Mouse (Mus musculus) limb, embryonic 12.5 days (tissue): ENCODE measurements around the gene Ubr3. TPM values are rescaled to one million over a fixed set of nuclear protein-coding genes. Genes with fewer than 3 reads are reported as not detected.

Source experiments
- ATAC-seq: fragments of 200-750 bp; cut with Nextera tagmentation; 2 replicates; pipeline ENCODE4 v1.8.0; 2017; ENCODE audit warnings: low read depth, moderate TSS enrichment; ENCODE audit not compliant: insufficient number of reproducible peaks, insufficient read depth, low FRiP score, low TSS enrichment
- H3K27ac ChIP-seq: fragments of 300-500 bp; sonication (generic); 2 replicates; pipeline ENCODE4 v1.5.1; 2016; ENCODE audit warnings: mild to moderate bottlenecking, moderate library complexity
- H3K27me3 ChIP-seq: fragments of 300-500 bp; sonication (generic); 2 replicates; pipeline ENCODE4 v1.6.1; 2016; ENCODE audit warnings: mild to moderate bottlenecking, moderate library complexity
- H3K36me3 ChIP-seq: fragments of 300-500 bp; sonication (generic); 2 replicates; pipeline ENCODE4 v1.6.1; 2016; ENCODE audit warnings: mild to moderate bottlenecking, moderate library complexity
- H3K4me1 ChIP-seq: fragments of 300-500 bp; sonication (generic); replicated peaks from 2 replicates; pipeline ENCODE4 v1.6.1; 2016
- H3K4me2 ChIP-seq: fragments of 300-500 bp; sonication (generic); 2 replicates; pipeline ENCODE4 v1.6.1; 2016; ENCODE audit warnings: mild to moderate bottlenecking, moderate library complexity
- H3K4me3 ChIP-seq: fragments of 300-500 bp; sonication (generic); replicated peaks from 2 replicates; pipeline ENCODE4 v1.5.1; 2016; ENCODE audit warnings: mild to moderate bottlenecking
- H3K9ac ChIP-seq: fragments of 300-500 bp; sonication (generic); replicated peaks from 2 replicates; pipeline ENCODE4 v1.6.1; 2016; ENCODE audit warnings: mild to moderate bottlenecking, moderate library complexity
- H3K9me3 ChIP-seq: fragments of 300-500 bp; sonication (generic); 2 replicates; pipeline ENCODE4 v1.6.1; 2016; ENCODE audit warnings: mild to moderate bottlenecking, moderate library complexity
- WGBS: fragments of 180-500 bp; shearing (Covaris S2); methylation state at CpG from one replicate; pipeline ENCODE4 v1.1.7; 2016; 5-methylcytosine and 5-hydroxymethylcytosine counted together
- polyA plus RNA-seq: library from polyadenylated mRNA; unstranded; fragments of >200 nt; fragmentation: Nextera tagmentation; extraction: Ambion mirVana; gene quantifications from 2 replicates; pipeline ENCODE4 v1.2.1, GENCODE M21; 2016

The Ubr3 gene
- polyA plus RNA-seq, 1 experiment from 2014 or later: 19.1 TPM

- Histone ChIP-seq H3K36me3 (no peaks in the 10 kb centered on the region), H3K9ac (no peak overlapping the region), H3K9me3 (no peaks in the 10 kb centered on the region), H3K4me3 (no peak overlapping the region), H3K27ac (no peak overlapping the region), H3K27me3 (no peaks in the 10 kb centered on the region), H3K4me2 (no peak overlapping the region), H3K4me1 (no peaks in the 10 kb centered on the region)
- ATAC-seq: no peak
- 88% methylated on average over 5 of the region's 5 CpGs for WGBS
These were observed 172.8 kb downstream of the Ubr3 start for GRCm38 (mm10) chr2:70069861-70070260.

Other genes starting within 250 kb of the Ubr3 start
- 13.9 and 14.7 TPM in 2 replicates for gene Klhl41, start 227.1 kb upstream of the Ubr3 start, polyA plus RNA-seq
- gene Fastkd1, start 183.7 kb upstream of the Ubr3 start, polyA plus RNA-seq: 12.1 and 14.5 TPM in 2 replicates
- gene Ppig, start 174.7 kb upstream of the Ubr3 start, polyA plus RNA-seq: 168 and 176 TPM in 2 replicates
- gene Ccdc173, start 107.7 kb upstream of the Ubr3 start, polyA plus RNA-seq: 2.7 and 3.0 TPM in 2 replicates
- 28.3 and 28.4 TPM in 2 replicates for gene Phospho2, start 107.6 kb upstream of the Ubr3 start, polyA plus RNA-seq
- 35.6 and 37.5 TPM in 2 replicates for gene Klhl23, start 75.3 kb upstream of the Ubr3 start, polyA plus RNA-seq
- 365 and 413 TPM in 2 replicates for gene Ssb, start 35.7 kb upstream of the Ubr3 start, polyA plus RNA-seq
- gene Mettl5, start 11.6 kb upstream of the Ubr3 start, polyA plus RNA-seq: 37.6 and 40.3 TPM in 2 replicates
- gene Myo3b, start 141.9 kb downstream of the Ubr3 start, polyA plus RNA-seq: not detected in 2 replicates